Mouse (Mus musculus) limb, embryonic 15.5 days (tissue): ENCODE measurements around the gene Gm28053. TPM values are rescaled to one million over a fixed set of nuclear protein-coding genes. Genes with fewer than 3 reads are reported as not detected.

ENCODE experiments used
- ATAC-seq: fragments of 200-750 bp; cut with Nextera tagmentation; 2 replicates; pipeline ENCODE4 v1.8.0; 2017; ENCODE audit warnings: low read depth, moderate TSS enrichment; ENCODE audit not compliant: insufficient number of reproducible peaks, low FRiP score, low TSS enrichment
- H3K27ac ChIP-seq: fragments of 300-500 bp; sonication (generic); 2 replicates; pipeline ENCODE4 v1.5.1; 2015; ENCODE audit warnings: moderate library complexity, mild to moderate bottlenecking, inconsistent platforms
- H3K27me3 ChIP-seq: fragments of 300-500 bp; sonication (generic); 2 replicates; pipeline ENCODE4 v1.6.1; 2015; ENCODE audit warnings: inconsistent platforms
- H3K36me3 ChIP-seq: fragments of 300-500 bp; sonication (generic); 2 replicates; pipeline ENCODE4 v1.6.1; 2015; ENCODE audit warnings: inconsistent platforms
- H3K4me1 ChIP-seq: fragments of 300-500 bp; sonication (generic); 2 replicates; pipeline ENCODE4 v1.6.1; 2015; ENCODE audit warnings: inconsistent platforms
- H3K4me2 ChIP-seq: fragments of 300-500 bp; sonication (generic); 2 replicates; pipeline ENCODE4 v1.6.1; 2015; ENCODE audit warnings: mild to moderate bottlenecking, inconsistent platforms
- H3K4me3 ChIP-seq: fragments of 300-500 bp; sonication (generic); 2 replicates; pipeline ENCODE4 v1.5.1; 2015; ENCODE audit warnings: mild to moderate bottlenecking, inconsistent platforms
- H3K9ac ChIP-seq: fragments of 300-500 bp; sonication (generic); 2 replicates; pipeline ENCODE4 v1.6.1; 2015; ENCODE audit warnings: inconsistent platforms
- H3K9me3 ChIP-seq: fragments of 300-500 bp; sonication (generic); 2 replicates; pipeline ENCODE4 v1.6.1; 2016; ENCODE audit warnings: inconsistent platforms
- WGBS: fragments of 180-500 bp; shearing (Covaris S2); methylation state at CpG from one replicate; pipeline ENCODE4 v1.1.7; 2015; 5-methylcytosine and 5-hydroxymethylcytosine counted together
- polyA plus RNA-seq: library from polyadenylated mRNA; unstranded; fragments of >200 nt; fragmentation: Nextera tagmentation; extraction: Ambion mirVana; gene quantifications from 2 replicates; pipeline ENCODE4 v1.2.1, GENCODE M21; 2015

The Gm28053 gene
- polyA plus RNA-seq, 1 experiment from 2014 or later, result 2.4 TPM

DNA sequence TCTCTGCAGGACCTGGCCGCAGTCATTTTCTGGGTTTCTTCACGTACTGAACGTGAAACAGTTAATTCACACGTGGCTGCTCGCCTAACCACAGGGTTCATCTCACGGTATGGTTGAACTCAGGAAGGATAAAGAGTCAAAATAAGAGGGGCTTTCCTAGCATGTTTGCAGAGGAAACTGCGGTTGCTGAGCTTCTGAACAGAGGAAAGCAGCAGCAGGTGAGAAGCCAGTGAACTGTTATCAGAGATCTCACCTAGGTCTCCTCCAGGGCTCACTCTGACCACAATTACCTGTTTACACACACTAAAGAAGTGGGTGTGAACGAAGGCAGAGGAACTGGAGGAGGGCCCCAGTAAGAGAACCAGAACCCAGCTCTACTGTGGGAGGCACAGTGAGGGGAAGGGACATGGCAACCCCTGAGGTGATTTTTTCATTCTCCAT is 14.5 kb downstream of the Gm28053 start:
- H3K27ac ChIP-seq, result no peak overlapping the region
- no peak overlapping the region for H3K4me2 ChIP-seq
- H3K4me1 ChIP-seq, result no peaks in the 10 kb centered on the region
- 40% methylated on average over 8 of the region's 8 CpGs for WGBS
- no peaks in the 10 kb centered on the region for H3K36me3 ChIP-seq
- no peak overlapping the region for H3K4me3 ChIP-seq
- H3K27me3 ChIP-seq, result no peaks in the 10 kb centered on the region
- ATAC-seq, result no peak
- H3K9me3 ChIP-seq, result no peaks in the 10 kb centered on the region
- H3K9ac ChIP-seq, result no peak overlapping the region

DNA sequence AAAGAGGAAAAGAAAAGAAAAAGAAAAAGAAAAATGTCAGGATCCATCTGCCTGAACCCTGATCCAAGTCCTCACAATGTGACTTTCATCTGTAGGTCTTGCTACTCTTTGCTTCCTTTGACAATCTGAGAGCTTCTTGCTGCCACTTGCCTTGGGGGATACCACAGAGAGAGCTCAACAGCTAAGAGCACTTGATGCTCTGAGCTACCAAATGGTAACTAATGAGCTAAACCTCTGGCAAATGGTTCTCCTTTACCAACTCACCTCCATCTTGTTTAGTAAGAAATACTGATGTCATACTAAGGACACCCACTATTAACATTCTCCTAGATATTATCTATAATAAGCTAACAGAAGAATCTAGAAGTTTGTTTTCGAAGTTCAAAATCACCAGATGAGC is 15.3 kb downstream of the Gm28053 start:
- H3K9me3 ChIP-seq, result no peaks in the 10 kb centered on the region
- 86% methylated on average over 1 of the region's 1 CpGs for WGBS
- no peaks in the 10 kb centered on the region for H3K27me3 ChIP-seq
- H3K4me1 ChIP-seq, result no peaks in the 10 kb centered on the region
- H3K27ac ChIP-seq, result no peak overlapping the region
- H3K36me3 ChIP-seq, result no peaks in the 10 kb centered on the region
- no peak overlapping the region for H3K9ac ChIP-seq
- H3K4me3 ChIP-seq, result no peak overlapping the region
- H3K4me2 ChIP-seq, result no peak overlapping the region
- no peak for ATAC-seq

DNA sequence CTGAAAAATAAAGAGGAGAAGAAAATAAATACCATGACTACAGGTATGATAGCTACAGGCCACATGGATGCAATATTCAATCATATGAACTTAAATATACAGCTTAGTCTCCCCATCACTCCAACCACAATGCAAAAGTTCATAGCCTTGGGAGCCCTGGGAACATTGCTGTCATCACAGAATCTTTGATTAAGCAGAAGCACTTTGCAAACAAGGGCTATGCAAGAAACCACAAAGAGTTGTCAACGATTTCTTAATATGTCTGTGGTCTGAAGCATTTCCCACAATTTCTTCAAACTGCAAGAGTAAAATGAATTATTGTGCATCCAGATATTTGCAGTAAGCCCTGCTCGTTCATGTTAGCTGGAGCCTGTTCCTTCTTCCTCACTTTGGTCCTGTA is 18.6 kb downstream of the Gm28053 start:
- no peak for ATAC-seq
- no peak overlapping the region for H3K4me2 ChIP-seq
- no peaks in the 10 kb centered on the region for H3K4me1 ChIP-seq
- no peak overlapping the region for H3K4me3 ChIP-seq
- H3K36me3 ChIP-seq, result no peaks in the 10 kb centered on the region
- H3K9me3 ChIP-seq, result no peaks in the 10 kb centered on the region
- H3K27ac ChIP-seq, result no peak overlapping the region
- WGBS, result 71% methylated on average over 2 of the region's 2 CpGs
- peaks cover 23% of the 10 kb centered on the region for H3K27me3 ChIP-seq
- H3K9ac ChIP-seq, result no peak overlapping the region

GRCm38 (mm10) chr6:48737688-48738087 is 19.3 kb downstream of the Gm28053 start:
- 89% methylated on average over 5 of the region's 5 CpGs for WGBS
- H3K4me1 ChIP-seq, result peaks cover 5% of the 10 kb centered on the region
- no peaks in the 10 kb centered on the region for H3K9me3 ChIP-seq
- H3K27ac ChIP-seq, result no peak overlapping the region
- ATAC-seq, result no peak
- H3K9ac ChIP-seq, result no peak overlapping the region
- no peak overlapping the region for H3K4me2 ChIP-seq
- H3K36me3 ChIP-seq, result no peaks in the 10 kb centered on the region
- peaks cover 29% of the 10 kb centered on the region for H3K27me3 ChIP-seq
- H3K4me3 ChIP-seq, result no peak overlapping the region

DNA sequence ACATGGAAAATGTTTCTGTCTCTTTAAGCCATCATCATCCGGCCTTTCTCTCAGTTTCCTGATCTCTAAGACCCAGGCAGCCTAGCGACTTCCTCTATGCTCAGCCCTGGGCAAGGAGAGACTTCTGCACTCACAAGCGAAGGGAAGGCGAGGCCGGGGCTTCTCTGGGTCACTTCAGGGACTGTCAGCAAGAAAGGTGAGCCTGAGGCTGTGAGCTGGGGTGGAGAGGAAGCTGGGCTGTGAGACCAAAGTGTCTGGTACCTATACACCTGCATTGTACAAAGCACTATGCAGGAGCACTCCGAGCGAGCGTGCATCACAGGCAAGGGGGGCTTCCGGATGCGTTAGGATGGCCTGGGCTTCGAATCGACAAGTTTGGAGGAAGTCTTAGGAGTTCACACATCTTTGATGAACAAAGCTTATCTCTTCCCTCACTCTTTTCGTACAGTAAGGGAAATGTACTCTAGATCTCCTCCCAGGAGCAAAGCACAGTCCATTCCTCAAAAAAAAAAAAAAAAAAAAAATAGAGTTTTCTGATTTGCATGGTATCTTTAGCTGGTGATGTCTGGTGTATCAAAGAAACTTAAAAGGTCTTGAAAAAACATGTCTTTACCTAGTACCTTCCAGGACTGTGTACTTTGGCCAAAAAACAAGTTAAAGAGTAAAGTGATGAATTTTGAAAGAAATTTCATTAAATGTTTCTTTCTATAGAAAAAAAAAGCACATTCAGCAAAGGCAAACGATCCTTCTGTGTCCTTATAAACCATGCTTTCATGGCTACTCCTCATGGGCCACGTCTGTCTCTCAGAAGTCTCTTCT is 20.8 kb downstream of the Gm28053 start, which contains the start of gene Gimap1:
TSS of gene Gimap1 (plus strand) at position 94 of the 819 bp plus-strand sequence.
- Histone ChIP-seq H3K9me3 (no peaks in the 10 kb centered on the region), H3K9ac (no peak within 1 kb of the TSS), H3K36me3 (no peaks in the 10 kb centered on the region), H3K4me3 (peak within 1 kb of the TSS; percentile 18), H3K4me1 (peaks cover 8% of the 10 kb centered on the region), H3K27me3 (peaks cover 43% of the 10 kb centered on the region), H3K4me2 (no peak within 1 kb of the TSS), H3K27ac (no peak within 1 kb of the TSS)
- WGBS, result 73% methylated on average over 15 of the region's 15 CpGs
- no peak for ATAC-seq

GRCm38 (mm10) chr6:48739780-48740055 is 21.3 kb downstream of the Gm28053 start:
- WGBS, result 87% methylated on average over 3 of the region's 3 CpGs
- H3K4me3 ChIP-seq, result no peak overlapping the region
- no peaks in the 10 kb centered on the region for H3K36me3 ChIP-seq
- H3K9me3 ChIP-seq, result no peaks in the 10 kb centered on the region
- H3K27me3 ChIP-seq, result peaks cover 47% of the 10 kb centered on the region
- no peak for ATAC-seq
- H3K27ac ChIP-seq, result no peak overlapping the region
- peaks cover 8% of the 10 kb centered on the region for H3K4me1 ChIP-seq
- H3K9ac ChIP-seq, result no peak overlapping the region
- no peak overlapping the region for H3K4me2 ChIP-seq

DNA sequence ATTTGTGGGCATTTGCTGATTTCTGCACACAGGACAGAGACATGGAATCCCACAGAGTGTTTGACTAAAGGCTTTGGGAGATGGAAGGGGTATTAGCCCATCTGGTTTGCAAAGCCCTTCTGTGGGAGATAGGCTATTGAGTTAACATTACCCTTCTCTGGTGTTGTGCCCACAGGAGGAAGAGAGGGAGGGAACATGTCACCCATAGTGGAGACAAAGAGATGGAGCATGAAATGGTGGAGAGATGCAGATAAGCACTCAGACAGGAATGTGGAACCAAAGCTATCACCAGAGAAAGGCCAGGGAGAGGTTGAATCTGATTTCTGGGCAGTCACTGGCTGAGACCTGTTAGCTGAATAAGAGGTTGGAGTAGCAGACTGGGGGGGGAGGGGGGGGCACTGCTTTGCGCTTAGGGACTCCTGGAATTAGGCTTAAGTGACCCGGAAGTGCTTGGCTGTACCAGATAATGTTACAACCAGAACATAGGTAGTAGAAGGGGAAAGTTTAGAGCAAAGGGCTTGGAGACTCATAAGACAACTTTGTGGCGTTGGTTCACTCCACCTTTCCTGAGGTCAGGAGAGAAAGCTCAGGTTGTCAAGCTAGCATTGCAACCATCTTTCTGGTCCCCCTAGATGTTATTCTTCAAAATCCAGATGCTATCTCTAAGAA is 22.2 kb downstream of the Gm28053 start:
- 74% methylated on average over 3 of the region's 3 CpGs for WGBS
- no peak overlapping the region for H3K4me3 ChIP-seq
- ATAC-seq, result no peak
- no peaks in the 10 kb centered on the region for H3K9me3 ChIP-seq
- H3K36me3 ChIP-seq, result no peaks in the 10 kb centered on the region
- no peak overlapping the region for H3K9ac ChIP-seq
- H3K4me2 ChIP-seq, result no peak overlapping the region
- H3K27ac ChIP-seq, result no peak overlapping the region
- peaks cover 8% of the 10 kb centered on the region for H3K4me1 ChIP-seq
- H3K27me3 ChIP-seq, result peaks cover 51% of the 10 kb centered on the region

DNA sequence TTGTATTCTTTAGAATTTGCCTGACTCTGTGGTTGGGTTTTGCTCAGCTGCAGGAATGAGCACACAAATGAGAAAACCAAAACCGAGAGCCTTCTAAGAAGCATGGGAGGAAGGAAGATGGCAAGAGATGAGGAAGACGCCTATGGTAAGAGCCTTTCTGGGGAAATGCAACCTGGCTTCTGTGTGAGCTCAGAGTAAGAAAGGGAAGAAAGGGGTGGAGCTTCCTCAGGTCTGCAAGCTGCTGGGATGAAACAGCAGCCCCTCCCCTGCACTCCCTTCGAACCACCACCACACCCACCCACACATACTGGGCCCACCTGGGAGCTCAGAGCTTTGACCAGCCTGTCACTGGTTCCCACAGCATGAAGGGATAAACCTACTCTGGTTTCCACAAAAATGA is 22.9 kb downstream of the Gm28053 start:
- Histone ChIP-seq H3K9ac (no peak overlapping the region), H3K4me3 (no peak overlapping the region), H3K27ac (no peak overlapping the region), H3K27me3 (peaks cover 51% of the 10 kb centered on the region), H3K9me3 (no peaks in the 10 kb centered on the region), H3K4me1 (peaks cover 8% of the 10 kb centered on the region), H3K4me2 (no peak overlapping the region), H3K36me3 (no peaks in the 10 kb centered on the region)
- WGBS, result 25% methylated on average over 3 of the region's 3 CpGs
- no peak for ATAC-seq

GRCm38 (mm10) chr6:48741711-48742206 is 23.4 kb downstream of the Gm28053 start:
- Histone ChIP-seq H3K4me3 (no peak overlapping the region), H3K4me1 (peaks cover 8% of the 10 kb centered on the region), H3K27ac (no peak overlapping the region), H3K27me3 (peaks cover 51% of the 10 kb centered on the region), H3K36me3 (no peaks in the 10 kb centered on the region), H3K9ac (no peak overlapping the region), H3K9me3 (no peaks in the 10 kb centered on the region), H3K4me2 (no peak overlapping the region)
- 23% methylated on average over 9 of the region's 9 CpGs for WGBS
- no peak for ATAC-seq

GRCm38 (mm10) chr6:48742422-48743351 is 24.3 kb downstream of the Gm28053 start:
- peak overlapping the region; percentile 56 for H3K4me2 ChIP-seq

DNA sequence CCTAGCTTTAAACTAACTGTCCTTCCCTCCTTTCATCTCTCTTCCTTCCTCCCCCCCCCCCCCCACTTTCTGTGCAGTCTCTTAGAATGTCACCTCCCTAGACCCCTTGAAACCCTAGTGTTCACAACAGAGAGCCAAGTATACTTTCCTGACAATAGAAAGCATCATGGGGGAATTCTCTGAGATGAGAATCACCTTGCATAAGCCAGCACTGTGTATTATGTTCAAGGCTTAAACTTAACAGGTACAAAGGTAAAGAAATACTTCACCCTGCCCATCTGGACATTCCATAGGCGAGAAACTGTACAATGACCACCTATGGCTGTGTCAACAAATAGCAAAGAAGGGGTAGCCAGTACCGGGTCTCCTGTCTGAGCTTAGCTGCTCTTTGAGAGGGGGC is 27.1 kb downstream of the Gm28053 start:
- no peak overlapping the region for H3K27ac ChIP-seq
- H3K4me1 ChIP-seq, result peaks cover 8% of the 10 kb centered on the region
- 64% methylated on average over 2 of the region's 2 CpGs for WGBS
- no peak overlapping the region for H3K9ac ChIP-seq
- H3K4me3 ChIP-seq, result no peak overlapping the region
- no peak for ATAC-seq
- H3K36me3 ChIP-seq, result no peaks in the 10 kb centered on the region
- H3K27me3 ChIP-seq, result peaks cover 42% of the 10 kb centered on the region
- H3K4me2 ChIP-seq, result no peak overlapping the region
- H3K9me3 ChIP-seq, result no peaks in the 10 kb centered on the region

More at GRCm38 (mm10) chr6:48742422-48743351, 24.3 kb downstream of the Gm28053 start:
- Histone ChIP-seq H3K4me3 (peak overlapping the region; percentile 32), H3K4me1 (peaks cover 8% of the 10 kb centered on the region), H3K27ac (no peak overlapping the region), H3K9me3 (no peaks in the 10 kb centered on the region), H3K9ac (no peak overlapping the region), H3K27me3 (peaks cover 51% of the 10 kb centered on the region), H3K36me3 (no peaks in the 10 kb centered on the region)
- no peak for ATAC-seq
- WGBS, result 5% methylated on average over 52 of the region's 52 CpGs
